In genomic region chr5:33704945-33705611, GRCm38 (mm10) we compare ENCODE assay signal across 9 mouse cellular contexts. TPM values are rescaled to one million over a fixed set of nuclear protein-coding genes. Genes with fewer than 3 reads are reported as not detected.
DNase-seq lines count a peak whose midpoint lies in the region; ATAC-seq lines count a peak whose summit lies in the region.
"Had no signal": no experiment of that assay in that cellular context is flagged by ENCODE, and none has a peak within 500 bp of the region (broad histone marks: within the 10 kb centered on the region; RNA-seq: fewer than 3 reads in every experiment).

No protein-coding gene starts in this region.

- no peaks in the 10 kb centered on the region for H3K9me3 ChIP-seq in embryonic facial prominence, embryonic 11.5 days (replicated peaks; ENCODE audit: control insufficient read depth, low read length)
- H3K9me3 ChIP-seq in hindbrain, embryonic 16.5 days (ENCODE audit: control insufficient read depth, low read length): no peaks in the 10 kb centered on the region
- no peaks in the 10 kb centered on the region for H3K9me3 ChIP-seq in midbrain, embryonic 14.5 days (ENCODE audit: control insufficient read depth, low read length)
- H3K9me3 ChIP-seq: embryonic facial prominence, embryonic 12.5 days had no signal

- no peak overlapping the region for H3K27ac ChIP-seq in embryonic facial prominence, embryonic 11.5 days (replicated peaks; ENCODE audit: low read depth, low read length)
- H3K27ac ChIP-seq in hindbrain, embryonic 16.5 days (ENCODE audit: low read depth, low read length): peak overlapping the region; percentile 76
- peak overlapping the region; percentile 57; the same call in 1 of the 2 replicates for H3K27ac ChIP-seq in midbrain, embryonic 14.5 days (replicated peaks; ENCODE audit: low read depth, low read length)
- H3K27ac ChIP-seq: embryonic facial prominence, embryonic 12.5 days had no signal

- H3K4me3 ChIP-seq in embryonic facial prominence, embryonic 11.5 days (ENCODE audit: low read depth, low read length): no peak overlapping the region
- no peak overlapping the region for H3K4me3 ChIP-seq in hindbrain, embryonic 16.5 days (ENCODE audit: low read length)
- H3K4me3 ChIP-seq in midbrain, embryonic 14.5 days (replicated peaks; ENCODE audit: low read depth, low read length): no peak overlapping the region
- H3K4me3 ChIP-seq: embryonic facial prominence, embryonic 12.5 days had no signal

- H3K27me3 ChIP-seq in embryonic facial prominence, embryonic 11.5 days (ENCODE audit: control insufficient read depth, insufficient read depth, low read length): no peaks in the 10 kb centered on the region
- H3K27me3 ChIP-seq in hindbrain, embryonic 16.5 days (replicated peaks; ENCODE audit: control insufficient read depth, insufficient read depth, low read length): 0 out of 2 replicates have a peak, but pooled peaks cover 2% of the 10 kb centered on the region
- H3K27me3 ChIP-seq in midbrain, embryonic 14.5 days (ENCODE audit: control insufficient read depth, insufficient read depth, low read length): peaks cover 12% of the 10 kb centered on the region; the same call in 1 of the 2 replicates

- H3K4me1 ChIP-seq in embryonic facial prominence, embryonic 11.5 days (ENCODE audit: control insufficient read depth, insufficient read depth, low read length): peaks cover 8% of the 10 kb centered on the region; the same call in 1 of the 2 replicates
- peaks cover 16% of the 10 kb centered on the region; the same call in 1 of the 2 replicates for H3K4me1 ChIP-seq in hindbrain, embryonic 16.5 days (ENCODE audit: control insufficient read depth, insufficient read depth, low read depth, low read length)
- peaks cover 22% of the 10 kb centered on the region for H3K4me1 ChIP-seq in midbrain, embryonic 14.5 days (ENCODE audit: control insufficient read depth, insufficient read depth, low read length)

- peak; percentile 74 for ATAC-seq in embryonic facial prominence, embryonic 11.5 days (replicated peaks; ENCODE audit: insufficient number of reproducible peaks, low FRiP score, low TSS enrichment, low read depth)
- peak; percentile 91 for ATAC-seq in hindbrain, embryonic 16.5 days
- ATAC-seq in midbrain, embryonic 14.5 days (ENCODE audit: low FRiP score, low TSS enrichment): peak; percentile 80

- no peaks in the 10 kb centered on the region for H3K36me3 ChIP-seq in embryonic facial prominence, embryonic 11.5 days (replicated peaks; ENCODE audit: control insufficient read depth, insufficient read depth, low read depth, low read length)
- no peaks in the 10 kb centered on the region for H3K36me3 ChIP-seq in hindbrain, embryonic 16.5 days (ENCODE audit: control insufficient read depth, insufficient read depth, low read length)
- H3K36me3 ChIP-seq in midbrain, embryonic 14.5 days (ENCODE audit: control insufficient read depth, insufficient read depth, low read length): no peaks in the 10 kb centered on the region
- H3K36me3 ChIP-seq: embryonic facial prominence, embryonic 12.5 days had no signal

- 0 out of 2 replicates have a peak overlapping the region, but pooled peaks have one; percentile 7 for H3K4me2 ChIP-seq in embryonic facial prominence, embryonic 11.5 days (ENCODE audit: low read depth, low read length)
- no peak overlapping the region for H3K4me2 ChIP-seq in hindbrain, embryonic 16.5 days (ENCODE audit: low read length)
- no peak overlapping the region for H3K4me2 ChIP-seq in midbrain, embryonic 14.5 days (ENCODE audit: low read length)
- H3K4me2 ChIP-seq: embryonic facial prominence, embryonic 12.5 days had no signal

- H3K9ac ChIP-seq in embryonic facial prominence, embryonic 11.5 days (replicated peaks; ENCODE audit: low read length): no peak overlapping the region
- H3K9ac ChIP-seq in hindbrain, embryonic 16.5 days (ENCODE audit: low read depth, low read length): no peak overlapping the region
- H3K9ac ChIP-seq in midbrain, embryonic 14.5 days (replicated peaks; ENCODE audit: low read length): no peak overlapping the region
- H3K9ac ChIP-seq: embryonic facial prominence, embryonic 12.5 days had no signal

- DNase-seq in kidney, postnatal 14 days: peak; percentile 56
- DNase-seq in kidney, adult 9 months: no peak
- DNase-seq in embryonic facial prominence, embryonic 11.5 days (ENCODE audit: low spot score): peak; percentile 48
- peak; percentile 71 for DNase-seq in midbrain, embryonic 14.5 days
- no peak for DNase-seq in thymus, postnatal 4 days
- no peak for DNase-seq in c-Kit-positive CD71-positive TER-119-positive erythroid progenitor cells, embryonic 14.5 days (ENCODE audit: low spot score)
- no peak for DNase-seq in heart, adult 9 months (ENCODE audit: low spot score in 2 of 2)

- WGBS in embryonic facial prominence, embryonic 11.5 days: 10% methylated on average over 11 of the region's 11 CpGs
- whole genome bisulfite sequencing in hindbrain, embryonic 16.5 days: 3% methylated on average over 10 of the region's 11 CpGs
- WGBS in midbrain, embryonic 14.5 days: under 1% methylated on average over 11 of the region's 11 CpGs

RNA-seq across cellular contexts. Expression of gene Fgfr3, which starts 16.4 kb away (rescaled TPM):
- 7.6 and 9.5 TPM in 2 replicates for polyA plus RNA-seq in embryonic facial prominence, embryonic 11.5 days (2014; fragmentation: Nextera tagmentation; extraction: Ambion mirVana)
- 45.9 and 48.2 TPM in 2 replicates for polyA plus RNA-seq in hindbrain, embryonic 16.5 days (2015; fragmentation: Nextera tagmentation; extraction: Ambion mirVana)
- 20.9 and 21.3 TPM in 2 replicates for polyA plus RNA-seq in midbrain, embryonic 14.5 days (2014; fragmentation: Nextera tagmentation; extraction: Ambion mirVana)

RNA-seq across cellular contexts. Expression of gene Tmem129, which starts 46.9 kb away (rescaled TPM):
- polyA plus RNA-seq in embryonic facial prominence, embryonic 11.5 days (2014; fragmentation: Nextera tagmentation; extraction: Ambion mirVana): 38.6 and 39.9 TPM in 2 replicates
- 32.5 and 35.3 TPM in 2 replicates for polyA plus RNA-seq in hindbrain, embryonic 16.5 days (2015; fragmentation: Nextera tagmentation; extraction: Ambion mirVana)
- polyA plus RNA-seq in midbrain, embryonic 14.5 days (2014; fragmentation: Nextera tagmentation; extraction: Ambion mirVana): 29.4 and 31.1 TPM in 2 replicates

RNA-seq across cellular contexts. Expression of gene Tacc3, which starts 47.1 kb away (rescaled TPM):
- 318 and 328 TPM in 2 replicates for polyA plus RNA-seq in embryonic facial prominence, embryonic 11.5 days (2014; fragmentation: Nextera tagmentation; extraction: Ambion mirVana)
- 42.2 and 46.0 TPM in 2 replicates for polyA plus RNA-seq in hindbrain, embryonic 16.5 days (2015; fragmentation: Nextera tagmentation; extraction: Ambion mirVana)
- 25.5 and 45.9 TPM in 2 replicates for polyA plus RNA-seq in midbrain, embryonic 14.5 days (2014; fragmentation: Nextera tagmentation; extraction: Ambion mirVana)

RNA-seq across cellular contexts. Expression of gene Slbp, which starts 52.7 kb away (rescaled TPM):
- 323 and 360 TPM in 2 replicates for polyA plus RNA-seq in embryonic facial prominence, embryonic 11.5 days (2014; fragmentation: Nextera tagmentation; extraction: Ambion mirVana)
- polyA plus RNA-seq in hindbrain, embryonic 16.5 days (2015; fragmentation: Nextera tagmentation; extraction: Ambion mirVana): 128 and 133 TPM in 2 replicates
- 112 and 134 TPM in 2 replicates for polyA plus RNA-seq in midbrain, embryonic 14.5 days (2014; fragmentation: Nextera tagmentation; extraction: Ambion mirVana)

Comparison
In these comparisons a context has a peak if more than half of its experiments do, and no peak if none do; other contexts are left out.
1. DNase-seq: peak in kidney, postnatal 14 days (single experiment), embryonic facial prominence, embryonic 11.5 days (single experiment) and midbrain, embryonic 14.5 days (single experiment); none in kidney, adult 9 months (single experiment), thymus, postnatal 4 days (single experiment), c-Kit-positive CD71-positive TER-119-positive erythroid progenitor cells, embryonic 14.5 days (single experiment) and heart, adult 9 months (0 of 2).
2. Peak in every context shown above with its lines, with median percentiles within 50 percentile points of each other: ATAC-seq.